Mouse (Mus musculus): ENCODE data around the gene Pdzk1. TPM values are rescaled to one million over a fixed set of nuclear protein-coding genes. Genes with fewer than 3 reads are reported as not detected.
A peak's percentile ranks its signal among the peaks of the same experiment; 100 is the strongest.

The Pdzk1 gene
- polyA plus RNA-seq, 1 experiment = 414 TPM

GRCm38 (mm10) chr3:96904851-96905541, 75.9 kb downstream of the Pdzk1 start, which contains the start of gene Gpr89:
Gene Gpr89 (minus strand): TSS chr3:96905346.
- no peaks in the 10 kb centered on the region for H3K27me3 ChIP-seq (replicated peaks; ENCODE audit: control insufficient read depth, insufficient read depth, low read length)
- peak; percentile 62 for TF ChIP-seq POLR2A (IDR thresholded peaks at IDR 0.05; ENCODE audit: low read depth, low read length)
- TF ChIP-seq CTCF (conservative IDR thresholded peaks at IDR 0.05; ENCODE audit: insufficient read depth, insufficient read length, low read depth, low read length) = no peak
- H3K27ac ChIP-seq (ENCODE audit: insufficient read depth, low read depth, low read length) = no peak within 1 kb of the TSS
- DNase-seq = peak; percentile 97
- no peaks in the 10 kb centered on the region for H3K36me3 ChIP-seq (ENCODE audit: control insufficient read depth, insufficient read depth, low read length)
- peak within 1 kb of the TSS; percentile 81 for H3K4me3 ChIP-seq (ENCODE audit: insufficient read depth, low read depth, low read length)
- under 1% methylated on average over 40 of the region's 40 CpGs for WGBS
- H3K4me1 ChIP-seq (ENCODE audit: control insufficient read depth, insufficient read depth, low read length) = peaks cover 2% of the 10 kb centered on the region; the same call in 1 of the 2 replicates

- no peak for TF ChIP-seq CTCF (conservative IDR thresholded peaks at IDR 0.05; ENCODE audit: insufficient read depth, insufficient read length, low read depth, low read length)
- TF ChIP-seq POLR2A (IDR thresholded peaks at IDR 0.05; ENCODE audit: low read depth, low read length) = no peak
- WGBS = 36% methylated on average over 9 of the region's 9 CpGs
- Histone ChIP-seq H3K27ac (ENCODE audit: insufficient read depth, low read depth, low read length) (no peak overlapping the region), H3K27me3 (replicated peaks; ENCODE audit: control insufficient read depth, insufficient read depth, low read length) (no peaks in the 10 kb centered on the region), H3K36me3 (ENCODE audit: control insufficient read depth, insufficient read depth, low read length) (no peaks in the 10 kb centered on the region), H3K4me3 (ENCODE audit: insufficient read depth, low read depth, low read length) (peak overlapping the region; percentile 81), H3K4me1 (ENCODE audit: control insufficient read depth, insufficient read depth, low read length) (peaks cover 2% of the 10 kb centered on the region; the same call in 1 of the 2 replicates)
- no peak for DNase-seq
Observed at GRCm38 (mm10) chr3:96905592-96905991, 76.5 kb downstream of the Pdzk1 start.

Other genes starting within 250 kb of the Pdzk1 start
- 14.5 and 15.3 TPM in 2 replicates for gene Polr3gl, start 235.1 kb upstream of the Pdzk1 start, polyA plus RNA-seq (2012; rRNA removed)
- gene Ankrd34a, start 232.6 kb upstream of the Pdzk1 start, polyA plus RNA-seq (2012; rRNA removed) = 0.23 and 0.38 TPM in 2 replicates
- 7.7 and 9.6 TPM in 2 replicates for gene Lix1l, start 228.1 kb upstream of the Pdzk1 start, polyA plus RNA-seq (2012; rRNA removed)
- gene Rbm8a, start 199.4 kb upstream of the Pdzk1 start, polyA plus RNA-seq (2012; rRNA removed) = 7.8 and 16.1 TPM in 2 replicates
- gene Pex11b, start 193.9 kb upstream of the Pdzk1 start, polyA plus RNA-seq (2012; rRNA removed) = 57.6 and 57.7 TPM in 2 replicates
- gene Gm42957, start 193.8 kb upstream of the Pdzk1 start, polyA plus RNA-seq (2012; rRNA removed) = 0.07 TPM in 1 of 2 replicates, not detected in the other
- 1.2 and 1.6 TPM in 2 replicates for gene Itga10, start 183.7 kb upstream of the Pdzk1 start, polyA plus RNA-seq (2012; rRNA removed)
- 0.38 and 0.45 TPM in 2 replicates for gene Ankrd35, start 159.2 kb upstream of the Pdzk1 start, polyA plus RNA-seq (2012; rRNA removed)
- 21.0 and 23.2 TPM in 2 replicates for gene Pias3, start 132.9 kb upstream of the Pdzk1 start, polyA plus RNA-seq (2012; rRNA removed)
- 2.0 and 3.6 TPM in 2 replicates for gene Nudt17, start 120.7 kb upstream of the Pdzk1 start, polyA plus RNA-seq (2012; rRNA removed)
- gene Polr3c, start 101.7 kb upstream of the Pdzk1 start, polyA plus RNA-seq (2012; rRNA removed) = 32.2 and 34.6 TPM in 2 replicates
- gene Rnf115, start 101.6 kb upstream of the Pdzk1 start, polyA plus RNA-seq (2012; rRNA removed) = 20.7 and 23.5 TPM in 2 replicates
- gene Cd160, start 67 bp downstream of the Pdzk1 start, polyA plus RNA-seq (2012; rRNA removed) = 0.08 and 0.33 TPM in 2 replicates
- 8.2 and 8.7 TPM in 2 replicates for gene Gja5, start 75.4 kb downstream of the Pdzk1 start, polyA plus RNA-seq (2012; rRNA removed)
- 28.9 and 33.6 TPM in 2 replicates for gene Gpr89, start 76.1 kb downstream of the Pdzk1 start, polyA plus RNA-seq (2012; rRNA removed)
- 0.01 TPM in 1 of 2 replicates, not detected in the other for gene Gja8, start 96.7 kb downstream of the Pdzk1 start, polyA plus RNA-seq (2012; rRNA removed)

All from kidney, adult 2 months (tissue).